Mouse (Mus musculus): ENCODE results near the gene Egfl8. TPM values are rescaled to one million over a fixed set of nuclear protein-coding genes. Genes with fewer than 3 reads are reported as not detected.

The Egfl8 gene
- total RNA-seq (2021): 10 to 100 TPM; 10.8 to 14.2 TPM
- long read RNA-seq, experiment 1, partial matches to known transcripts: 0 of 8 reads
- long read RNA-seq, experiment 1, other reads (novel, unspliced or antisense): 6 of 8 reads
- long read RNA-seq, experiment 2, partial matches to known transcripts: 1 of 16 reads
- long read RNA-seq, experiment 2, other reads (novel, unspliced or antisense): 14 of 16 reads

- no peak for DNase-seq (ENCODE audit: low spot score in 2 of 2)
Observed at GRCm38 (mm10) chr17:34615871-34616270, at the start of gene Egfl8. Egfl8 (minus strand) TSS chr17:34615971.

DNA sequence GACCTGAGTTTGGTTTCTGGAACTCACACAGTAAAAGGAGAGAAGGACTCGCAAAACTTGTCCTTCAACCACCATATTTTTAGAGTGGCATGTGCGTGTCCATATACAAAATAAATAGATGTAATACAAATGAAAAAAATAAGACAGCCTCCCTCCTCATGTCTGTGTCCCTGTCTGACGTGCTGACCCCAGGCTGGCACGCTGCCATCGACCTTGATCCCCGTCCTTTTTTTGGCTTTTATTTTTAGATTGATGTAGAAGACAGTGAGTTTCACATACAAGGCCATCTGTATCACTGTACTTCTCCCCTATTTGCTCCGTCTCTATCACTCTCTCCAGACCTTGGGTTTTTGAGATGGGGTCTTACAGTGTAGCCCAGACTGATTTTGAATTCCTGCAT, 48.7 kb upstream of the Egfl8 start:
- DNase-seq (ENCODE audit: low spot score in 2 of 2): no peak

DNA sequence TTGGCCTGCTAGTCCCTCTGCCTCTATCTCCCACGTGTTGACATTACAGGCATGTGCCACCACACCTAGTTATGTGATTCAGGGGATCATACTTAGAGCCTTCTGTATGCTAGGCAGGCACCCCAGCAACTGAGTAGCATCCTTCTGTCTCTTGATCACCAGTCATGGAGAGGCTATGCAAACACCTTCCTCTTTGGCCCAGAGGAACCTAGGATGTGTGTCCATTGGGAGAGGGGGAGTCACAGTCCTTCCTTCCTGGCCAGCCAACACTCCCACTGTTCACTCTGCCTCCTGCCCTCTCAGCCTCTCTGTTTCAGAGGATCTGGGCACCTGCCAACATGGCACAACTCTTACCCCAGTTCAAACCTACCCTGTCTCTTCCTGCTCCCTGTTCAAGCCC, 47.8 kb upstream of the Egfl8 start:
- DNase-seq (ENCODE audit: low spot score in 2 of 2): no peak

DNA sequence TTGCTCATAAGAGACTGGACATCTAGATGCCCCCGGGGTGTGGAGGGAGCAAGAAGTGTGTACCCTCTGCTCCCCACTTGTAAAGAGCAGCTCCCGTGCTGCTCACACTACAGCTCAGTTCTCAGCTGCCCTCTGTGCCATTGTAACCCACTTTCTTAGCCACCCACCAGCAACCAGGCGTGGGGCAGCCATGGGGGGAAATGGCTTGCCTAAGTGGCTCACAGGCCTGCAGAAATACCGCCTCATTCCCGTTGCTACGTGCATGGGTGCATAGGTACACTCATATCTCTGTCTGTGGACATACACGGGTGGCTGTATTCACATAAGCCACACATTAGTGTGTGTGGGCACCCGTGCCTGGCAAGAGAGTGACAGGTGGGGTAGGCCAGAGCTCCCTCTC, 47.2 kb upstream of the Egfl8 start:
- no peak for DNase-seq (ENCODE audit: low spot score in 2 of 2)

- DNase-seq (ENCODE audit: low spot score in 2 of 2): no peak
Observed at GRCm38 (mm10) chr17:34662468-34662867, 46.7 kb upstream of the Egfl8 start.

- no peak for DNase-seq (ENCODE audit: low spot score in 2 of 2)
Observed at GRCm38 (mm10) chr17:34661121-34661591, 45.4 kb upstream of the Egfl8 start.

DNA sequence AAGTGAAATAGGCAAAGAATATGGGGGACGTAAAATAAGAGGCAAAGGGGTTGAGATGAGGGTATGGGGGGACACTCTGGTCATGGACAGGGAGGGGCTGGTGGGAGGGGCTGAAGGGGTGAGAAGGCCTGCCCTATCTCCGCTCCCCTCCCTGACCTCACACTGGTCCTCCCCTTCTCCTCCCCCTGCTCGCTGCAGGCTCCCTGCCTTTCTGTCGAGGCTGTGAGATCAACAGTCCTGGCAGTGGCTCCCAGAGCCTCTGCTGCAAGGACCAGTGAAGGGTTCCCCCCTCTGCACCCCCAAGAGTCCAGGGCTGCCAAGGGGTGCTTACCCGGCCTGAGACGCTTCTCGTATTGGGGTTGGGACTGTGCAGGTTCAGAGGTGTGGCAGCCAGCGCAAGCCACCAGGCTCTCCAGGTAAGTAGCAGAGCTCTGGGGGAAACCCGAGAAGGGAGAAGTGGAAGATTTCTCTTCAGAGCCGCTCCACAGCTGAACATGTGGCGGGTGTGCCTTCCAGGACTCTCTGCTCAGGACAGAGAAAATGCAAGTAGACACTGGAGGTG, 44.6 kb upstream of the Egfl8 start:
- no peak for DNase-seq (ENCODE audit: low spot score in 2 of 2)

GRCm38 (mm10) chr17:34659897-34660214, 44.1 kb upstream of the Egfl8 start:
- DNase-seq (ENCODE audit: low spot score in 2 of 2): no peak

DNA sequence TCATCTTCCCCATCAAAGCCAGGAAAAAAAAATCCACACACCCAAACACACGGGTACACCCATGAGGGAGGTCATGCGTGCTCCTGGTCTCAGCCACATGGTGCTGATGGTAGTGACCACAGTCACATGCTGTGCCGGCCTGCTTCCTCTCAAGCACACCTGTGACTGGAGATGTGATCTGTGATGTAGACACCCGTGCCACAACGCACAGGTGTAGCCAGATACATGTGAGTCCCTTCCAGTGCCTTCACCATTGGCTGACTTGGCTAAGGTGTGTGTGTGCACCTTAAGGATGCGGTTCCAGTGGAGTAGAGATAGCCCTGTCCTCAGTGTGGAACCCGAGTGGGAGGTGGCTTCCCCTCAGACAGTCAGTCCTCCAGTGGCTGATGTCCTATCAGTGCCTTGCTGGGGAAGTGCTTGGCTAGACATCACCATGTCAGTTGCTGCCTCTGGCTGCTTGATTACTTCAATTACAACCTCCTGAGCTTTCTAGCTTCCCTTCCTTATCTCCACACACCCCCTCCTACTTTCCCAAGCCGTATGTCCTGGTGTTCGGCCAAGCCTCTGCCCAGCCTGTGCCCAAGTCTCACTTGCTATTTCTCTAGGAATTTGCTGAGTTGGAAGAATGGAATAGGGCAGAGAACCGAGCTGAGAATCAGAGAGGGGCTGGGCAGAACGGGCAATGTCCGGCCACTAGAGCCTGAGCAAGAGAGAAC, 43.6 kb upstream of the Egfl8 start:
- no peak for DNase-seq (ENCODE audit: low spot score in 2 of 2)

DNA sequence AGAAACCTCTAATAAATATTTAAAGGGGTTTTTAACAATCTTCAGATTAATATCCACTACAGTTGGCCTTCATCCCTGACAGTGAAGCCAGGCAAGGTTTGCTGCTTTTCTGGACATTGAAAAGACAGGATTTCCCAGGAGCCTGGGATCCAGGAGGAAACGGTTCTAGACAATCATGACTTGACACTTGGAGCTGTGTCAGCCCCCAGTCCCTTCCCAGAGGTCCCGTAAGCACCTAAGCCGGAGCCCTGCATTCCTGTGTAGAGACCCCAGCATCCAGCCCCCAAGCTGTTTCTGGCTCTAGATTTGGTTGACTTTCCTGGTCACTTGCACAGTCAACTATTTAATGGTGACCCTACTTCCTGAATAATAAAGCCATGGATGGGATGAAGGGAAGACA, 42.8 kb upstream of the Egfl8 start:
- DNase-seq (ENCODE audit: low spot score in 2 of 2): no peak

DNA sequence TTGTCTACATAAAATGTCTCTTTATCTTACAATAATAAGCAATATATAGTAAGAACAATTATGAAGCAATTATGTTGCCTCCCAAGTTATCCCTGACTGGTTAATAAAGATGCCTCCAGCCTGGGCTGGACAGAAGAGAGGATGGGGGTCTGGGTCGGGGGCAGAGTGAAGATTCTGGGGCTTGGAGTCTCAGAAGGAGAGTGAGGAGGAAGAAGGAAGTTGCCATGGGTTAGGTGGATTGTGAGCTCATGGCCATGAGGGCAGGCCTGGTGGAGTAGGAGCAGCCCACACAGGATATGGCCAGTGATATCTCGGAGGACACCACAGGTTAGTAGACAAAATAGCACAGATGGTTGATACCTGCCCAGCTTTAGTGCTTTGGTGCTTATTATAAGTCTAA, 42.4 kb upstream of the Egfl8 start:
- no peak for DNase-seq (ENCODE audit: low spot score in 2 of 2)

- no peak for DNase-seq (ENCODE audit: low spot score in 2 of 2)
Observed at GRCm38 (mm10) chr17:34657271-34657670, 41.5 kb upstream of the Egfl8 start.

- DNase-seq (ENCODE audit: low spot score in 2 of 2): no peak
Observed at GRCm38 (mm10) chr17:34656666-34657065, 40.9 kb upstream of the Egfl8 start.

GRCm38 (mm10) chr17:34655581-34655991, 39.8 kb upstream of the Egfl8 start:
- peak in 1 of 2 experiments; percentile 59 for DNase-seq (ENCODE audit: low spot score in 2 of 2)

DNA sequence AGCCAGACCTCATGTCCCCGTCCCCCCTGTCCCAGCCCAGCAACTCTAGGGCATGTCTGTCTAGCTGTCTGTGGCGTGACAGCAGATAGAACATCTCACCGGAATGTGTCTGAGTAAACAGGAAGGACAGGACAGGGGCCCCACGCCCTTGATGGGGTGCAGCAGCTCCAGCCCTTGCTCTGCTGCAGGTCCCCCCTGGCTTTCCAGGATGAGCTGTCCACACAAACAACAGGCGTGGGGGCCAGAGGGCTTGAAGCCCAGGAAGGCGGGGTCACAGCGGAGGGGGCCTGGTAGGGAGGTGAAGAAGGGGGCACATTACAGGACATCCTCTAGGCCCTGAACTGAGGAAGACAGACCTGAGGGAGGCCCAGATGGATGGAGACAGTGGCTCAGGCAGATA, 39.4 kb upstream of the Egfl8 start:
- DNase-seq (ENCODE audit: low spot score in 2 of 2): no peak

DNA sequence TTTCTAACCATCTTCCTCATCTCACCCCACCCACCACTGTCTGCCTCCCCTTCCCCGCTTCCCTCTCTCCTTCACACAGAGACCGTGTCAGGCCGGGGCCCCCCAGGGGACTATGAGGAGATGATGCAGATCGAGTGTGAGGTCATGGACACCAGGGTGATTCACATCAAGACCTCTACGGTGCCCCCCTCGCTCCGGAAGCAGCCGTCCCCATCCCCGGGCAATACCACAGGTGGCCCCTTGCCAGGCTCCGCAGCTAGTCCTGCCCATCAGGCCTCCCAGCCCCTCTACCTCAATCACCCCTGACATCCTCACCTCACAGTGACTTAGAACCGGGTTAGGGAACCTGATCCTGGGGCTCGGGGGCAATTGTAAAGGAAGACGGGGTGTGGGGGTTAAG, 38.6 kb upstream of the Egfl8 start:
- no peak for DNase-seq (ENCODE audit: low spot score in 2 of 2)

- no peak for DNase-seq (ENCODE audit: low spot score in 2 of 2)
Observed at GRCm38 (mm10) chr17:34653746-34654285, 38.0 kb upstream of the Egfl8 start.

DNA sequence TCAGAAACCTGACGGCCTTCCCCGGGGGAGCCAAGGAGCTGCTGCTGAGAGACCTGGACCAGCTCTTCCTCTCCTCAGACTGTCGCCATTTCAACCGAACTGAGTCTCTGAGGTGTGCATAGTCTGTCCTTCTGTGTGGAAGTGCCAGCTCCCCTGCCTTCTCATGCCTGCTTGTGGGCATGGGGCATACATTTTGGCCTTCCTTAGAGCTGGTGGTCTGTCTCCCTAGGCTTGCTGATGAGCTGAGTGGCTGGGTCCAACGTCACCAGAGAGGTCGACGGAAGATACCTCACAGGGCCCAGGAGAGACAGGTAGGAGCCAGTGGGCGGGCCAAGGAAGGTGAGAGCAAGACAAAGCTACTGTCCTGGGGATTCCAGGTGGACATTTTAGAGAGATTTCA, 37.2 kb upstream of the Egfl8 start:
- DNase-seq (ENCODE audit: low spot score in 2 of 2): no peak

- no peak for DNase-seq (ENCODE audit: low spot score in 2 of 2)
Observed at GRCm38 (mm10) chr17:34652546-34652945, 36.8 kb upstream of the Egfl8 start.

DNA sequence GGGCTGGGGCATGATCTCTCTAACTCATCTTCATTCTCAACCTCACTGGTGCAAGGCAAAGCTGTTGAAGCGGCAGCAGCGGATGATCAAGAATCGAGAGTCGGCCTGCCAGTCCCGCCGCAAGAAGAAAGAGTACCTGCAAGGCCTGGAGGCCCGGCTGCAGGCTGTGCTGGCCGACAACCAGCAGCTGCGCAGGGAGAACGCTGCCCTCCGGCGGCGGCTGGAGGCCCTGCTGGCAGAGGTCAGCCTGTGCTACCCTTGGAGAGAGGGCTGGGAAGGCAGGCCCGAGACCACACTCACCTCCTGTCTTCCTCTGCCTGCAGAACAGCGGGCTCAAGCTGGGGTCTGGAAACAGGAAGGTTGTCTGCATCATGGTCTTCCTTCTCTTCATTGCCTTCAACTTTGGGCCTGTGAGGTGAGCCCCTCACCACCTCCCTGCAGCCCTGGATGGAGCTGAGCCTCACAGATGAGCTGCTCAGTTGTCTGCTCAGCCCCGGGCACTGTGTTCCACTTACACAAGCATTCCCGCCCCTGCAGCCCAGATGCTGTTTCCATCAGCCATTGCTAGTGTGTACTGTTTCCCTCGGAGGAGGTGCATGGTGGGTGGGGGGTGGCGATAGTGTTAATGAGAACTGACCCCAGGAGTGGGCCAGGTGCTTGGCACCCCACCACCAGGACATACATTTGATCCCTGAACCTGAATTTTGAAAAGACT, 35.9 kb upstream of the Egfl8 start:
- no peak for DNase-seq (ENCODE audit: low spot score in 2 of 2)

DNA sequence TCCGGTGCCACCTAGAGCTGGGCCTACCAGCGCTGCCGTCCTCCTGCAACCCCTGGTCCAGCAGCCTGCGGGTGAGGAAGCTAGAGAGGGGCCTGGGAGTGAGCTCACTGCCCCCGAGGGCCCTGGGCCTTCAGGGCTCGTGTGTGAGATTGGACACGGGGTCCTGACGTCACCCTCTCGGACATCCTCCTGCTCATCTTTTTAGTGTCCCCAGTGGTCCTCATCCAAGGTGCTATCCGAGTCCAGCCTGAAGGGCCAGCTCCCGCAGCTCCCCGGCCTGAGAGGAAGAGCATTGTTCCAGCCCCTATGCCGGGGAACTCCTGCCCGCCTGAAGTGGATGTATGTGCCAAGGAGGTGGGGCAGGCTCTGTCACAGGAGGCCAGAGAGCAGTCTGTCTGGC, 35.0 kb upstream of the Egfl8 start:
- no peak for DNase-seq (ENCODE audit: low spot score in 2 of 2)
